Comparison of ENCODE assay signal across 25 mouse cellular contexts in genomic region chr6:84217216-84217933, GRCm38 (mm10).
DNase-seq lines count a peak whose midpoint lies in the region; ATAC-seq lines count a peak whose summit lies in the region.
"Had no signal": no experiment of that assay in that cellular context is flagged by ENCODE, and none has a peak within 500 bp of the region (broad histone marks: within the 10 kb centered on the region; RNA-seq: fewer than 3 reads in every experiment).

No protein-coding gene starts in this region.

- H3K4me3 ChIP-seq in limb, embryonic 10.5 days, result no peak overlapping the region
- H3K4me3 ChIP-seq: gastrocnemius, adult 2 months; heart, adult 2 months; hindbrain, embryonic 12.5 days; liver, embryonic 15.5 days had no signal

- peak; percentile 31; the same call in 1 of the 2 replicates for ATAC-seq in frontal cortex, adult (ENCODE audit: low TSS enrichment)
- ATAC-seq: forebrain, embryonic 14.5 days; intestine, embryonic 16.5 days; midbrain, embryonic 16.5 days; Patski had no signal

- H3K9me3 ChIP-seq in limb, embryonic 10.5 days (replicated peaks), result no peaks in the 10 kb centered on the region
- H3K9me3 ChIP-seq: hindbrain, embryonic 12.5 days; liver, embryonic 15.5 days had no signal

- H3K27ac ChIP-seq in limb, embryonic 10.5 days, result peak overlapping the region; percentile 73
- H3K27ac ChIP-seq: gastrocnemius, adult 2 months; heart, adult 2 months; hindbrain, embryonic 12.5 days; liver, embryonic 15.5 days had no signal

- H3K36me3 ChIP-seq in limb, embryonic 10.5 days, result no peaks in the 10 kb centered on the region
- H3K36me3 ChIP-seq: hindbrain, embryonic 12.5 days; liver, embryonic 15.5 days had no signal

- no CpG with 5 or more reads among the region's 1 CpGs for WGBS in limb, embryonic 10.5 days

- H3K27me3 ChIP-seq in limb, embryonic 10.5 days (ENCODE audit: low read depth, poor library complexity, severe bottlenecking), result no peaks in the 10 kb centered on the region
- H3K27me3 ChIP-seq: hindbrain, embryonic 12.5 days; liver, embryonic 15.5 days; Patski had no signal

- DNase-seq in frontal cortex, postnatal 25 days (ENCODE audit: low spot score in 2 of 2), result no peak
- DNase-seq in limb, embryonic 10.5 days (ENCODE audit: low spot score), result no peak
- peak; percentile 41 to 56 for DNase-seq in thymus, adult 18-20 months
- peak; percentile 64 for DNase-seq in thymus, postnatal 25 days
- DNase-seq in left cerebral cortex, adult 9 months (ENCODE audit: low spot score in 2 of 2), result no peak
- no peak for DNase-seq in spleen, adult 12 weeks (ENCODE audit: low spot score)
- DNase-seq: adrenal gland, postnatal 10 days; cerebellum, adult 8-10 months; cerebellum, postnatal 25 days; gastrocnemius, adult 2 months; gastrocnemius, postnatal 36 days; heart, adult 2 months; heart, postnatal 36 days; kidney, adult 8-10 months; kidney, postnatal 10 days; lung, embryonic 14.5 days; lung, postnatal 14 days; right cerebral cortex, adult 18-20 months had no signal

- H3K4me1 ChIP-seq in limb, embryonic 10.5 days, result peaks cover 47% of the 10 kb centered on the region
- H3K4me1 ChIP-seq: hindbrain, embryonic 12.5 days; liver, embryonic 15.5 days had no signal

Comparison
In these comparisons a context has a peak if more than half of its experiments do, and no peak if none do; other contexts are left out.
1. DNase-seq: peak in thymus, adult 18-20 months (2 of 2) and thymus, postnatal 25 days (single experiment); none in frontal cortex, postnatal 25 days (0 of 2), limb, embryonic 10.5 days (single experiment), left cerebral cortex, adult 9 months (0 of 2) and spleen, adult 12 weeks (single experiment).